Mouse (Mus musculus): Measurements from ENCODE around the gene Gtf2e1. TPM values are rescaled to one million over a fixed set of nuclear protein-coding genes. Genes with fewer than 3 reads are reported as not detected.

The Gtf2e1 gene
- polyA plus RNA-seq, 1 experiment from 2014 or later = 38.5 TPM

DNA sequence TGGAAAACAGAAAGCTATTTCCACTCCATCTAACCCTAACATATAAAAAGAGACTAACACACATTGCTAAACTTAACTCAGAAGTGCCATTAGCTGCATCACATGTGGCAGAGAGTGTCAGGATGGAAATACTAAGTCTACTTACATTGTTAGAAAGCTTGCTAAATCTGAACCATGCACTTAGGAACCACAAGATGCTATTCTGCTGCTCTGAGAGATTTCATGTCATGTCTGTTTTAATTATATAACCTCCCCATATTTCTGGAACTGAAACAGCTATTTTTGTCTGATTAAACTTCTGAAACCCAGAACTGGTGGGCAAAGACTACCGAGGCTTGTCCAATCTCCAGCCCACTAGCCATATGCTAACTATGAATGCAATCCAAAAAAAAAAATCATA, 7.5 kb downstream of the Gtf2e1 start:
- WGBS = 91% methylated on average over 1 of the region's 1 CpGs
- Histone ChIP-seq H3K4me3 (no peak overlapping the region), H3K27me3 (ENCODE audit: insufficient read depth, poor library complexity, severe bottlenecking) (no peaks in the 10 kb centered on the region), H3K27ac (no peak overlapping the region), H3K9me3 (no peaks in the 10 kb centered on the region), H3K4me1 (peaks cover 8% of the 10 kb centered on the region; the same call in 1 of the 2 replicates), H3K36me3 (peaks cover 40% of the 10 kb centered on the region)
- DNase-seq (ENCODE audit: low spot score) = no peak

DNA sequence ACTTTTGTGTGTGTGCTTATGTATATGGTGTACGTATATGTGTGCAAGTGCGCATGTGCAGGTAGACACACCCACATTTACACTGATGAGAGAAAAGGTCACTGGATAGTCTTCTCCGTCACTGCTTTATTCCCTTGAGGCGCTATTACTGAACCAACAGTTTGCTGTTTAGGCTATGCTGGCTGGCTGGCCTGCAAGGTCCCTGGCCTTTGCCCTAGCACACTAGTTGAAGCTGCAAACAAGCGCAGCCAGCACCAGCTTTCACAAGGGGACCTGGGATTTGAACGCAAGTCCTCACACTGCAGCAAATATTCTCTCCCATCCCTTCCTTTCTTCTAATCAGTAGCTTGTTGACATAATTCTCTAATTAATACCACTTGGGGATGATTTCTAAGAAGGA, 9.4 kb downstream of the Gtf2e1 start:
- Histone ChIP-seq H3K4me1 (peaks cover 8% of the 10 kb centered on the region; the same call in 1 of the 2 replicates), H3K9me3 (no peaks in the 10 kb centered on the region), H3K4me3 (no peak overlapping the region), H3K27me3 (ENCODE audit: insufficient read depth, poor library complexity, severe bottlenecking) (no peaks in the 10 kb centered on the region), H3K36me3 (peaks cover 35% of the 10 kb centered on the region), H3K27ac (no peak overlapping the region)
- WGBS = 93% methylated on average over 6 of the region's 6 CpGs
- DNase-seq (ENCODE audit: low spot score) = no peak

DNA sequence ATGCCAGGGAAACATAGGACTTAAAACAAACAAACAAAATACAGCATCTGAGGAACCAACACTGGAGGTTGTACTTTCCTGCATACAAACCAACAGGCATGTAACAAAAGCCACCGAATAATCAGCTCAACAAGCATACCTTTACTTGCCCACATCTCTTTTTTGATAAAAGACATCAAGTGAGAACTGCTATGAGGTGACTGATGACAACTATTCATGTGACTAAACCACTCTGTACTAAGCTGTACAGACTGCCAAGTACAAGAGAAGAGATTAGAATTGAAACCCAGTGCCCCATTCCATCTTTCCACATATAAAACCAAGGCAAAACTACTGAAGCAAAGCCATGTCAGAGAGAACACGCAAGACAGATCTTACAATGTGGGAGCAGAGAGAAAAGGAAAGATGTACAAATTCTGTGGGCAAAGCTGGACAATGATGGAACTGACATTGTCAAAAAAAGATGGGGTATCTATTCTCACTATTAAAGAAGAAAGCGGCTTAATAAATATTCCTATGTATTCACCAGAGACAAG, 12.8 kb downstream of the Gtf2e1 start:
- H3K27ac ChIP-seq = no peak overlapping the region
- 0 out of 2 replicates have a peak, but pooled peaks cover 4% of the 10 kb centered on the region for H3K4me1 ChIP-seq
- peaks cover 4% of the 10 kb centered on the region; the same call in 1 of the 2 replicates for H3K9me3 ChIP-seq
- H3K36me3 ChIP-seq = peaks cover 43% of the 10 kb centered on the region
- no peak for DNase-seq (ENCODE audit: low spot score)
- no peaks in the 10 kb centered on the region for H3K27me3 ChIP-seq (ENCODE audit: insufficient read depth, poor library complexity, severe bottlenecking)
- H3K4me3 ChIP-seq = no peak overlapping the region
- 83% methylated on average over 3 of the region's 3 CpGs for WGBS

DNA sequence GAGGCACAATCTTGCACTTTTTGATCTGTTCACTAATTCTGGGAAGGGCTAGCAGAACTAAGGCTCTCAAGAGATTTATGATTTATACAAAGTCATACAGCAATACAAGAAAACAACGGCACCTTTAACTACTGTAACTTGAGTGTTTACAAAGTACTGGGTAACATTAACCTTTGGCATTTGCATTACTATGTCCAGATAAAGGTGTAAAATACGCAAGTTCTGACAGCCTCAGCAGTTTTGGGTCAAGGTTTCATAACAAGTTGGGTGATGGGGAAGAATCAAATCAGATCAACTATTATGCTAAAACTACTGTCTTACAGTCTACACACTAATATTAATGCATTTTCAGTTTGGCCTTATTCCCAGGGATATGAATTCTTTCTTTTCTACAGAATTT, 14.5 kb downstream of the Gtf2e1 start:
- Histone ChIP-seq H3K4me3 (no peak overlapping the region), H3K4me1 (0 out of 2 replicates have a peak, but pooled peaks cover 1% of the 10 kb centered on the region), H3K9me3 (peaks cover 4% of the 10 kb centered on the region; the same call in 1 of the 2 replicates), H3K27me3 (ENCODE audit: insufficient read depth, poor library complexity, severe bottlenecking) (no peaks in the 10 kb centered on the region), H3K36me3 (peaks cover 54% of the 10 kb centered on the region), H3K27ac (no peak overlapping the region)
- 94% methylated on average over 2 of the region's 2 CpGs for WGBS
- DNase-seq (ENCODE audit: low spot score) = no peak

DNA sequence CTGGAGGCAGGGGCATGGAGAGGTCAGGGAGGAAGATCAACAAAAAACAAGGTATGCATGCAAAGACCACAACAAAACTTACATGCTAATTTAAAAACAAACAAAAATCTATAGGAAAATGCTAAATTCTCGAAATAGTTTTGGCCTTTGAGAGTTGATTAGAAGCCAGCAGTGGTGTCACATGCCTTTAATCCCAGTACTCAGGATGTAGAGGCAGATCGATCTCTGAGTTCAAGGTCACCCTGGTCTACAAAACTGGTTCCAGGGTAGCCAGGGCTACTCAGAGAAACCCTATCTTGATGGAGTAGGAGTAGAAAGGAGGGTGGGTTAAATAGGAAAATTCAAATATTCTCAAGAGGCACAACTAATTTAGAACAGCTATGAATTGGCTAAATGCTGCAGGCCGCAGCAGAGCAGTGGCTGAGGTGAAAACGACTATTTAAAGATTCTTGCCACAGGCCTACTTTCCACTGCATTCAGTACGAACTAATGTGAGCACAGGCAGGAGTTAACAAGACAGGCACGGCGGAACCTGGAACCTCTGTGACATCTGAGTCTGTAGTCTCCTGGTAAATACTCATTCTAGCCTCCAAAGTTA, 17.4 kb downstream of the Gtf2e1 start:
- 89% methylated on average over 7 of the region's 7 CpGs for WGBS

DNA sequence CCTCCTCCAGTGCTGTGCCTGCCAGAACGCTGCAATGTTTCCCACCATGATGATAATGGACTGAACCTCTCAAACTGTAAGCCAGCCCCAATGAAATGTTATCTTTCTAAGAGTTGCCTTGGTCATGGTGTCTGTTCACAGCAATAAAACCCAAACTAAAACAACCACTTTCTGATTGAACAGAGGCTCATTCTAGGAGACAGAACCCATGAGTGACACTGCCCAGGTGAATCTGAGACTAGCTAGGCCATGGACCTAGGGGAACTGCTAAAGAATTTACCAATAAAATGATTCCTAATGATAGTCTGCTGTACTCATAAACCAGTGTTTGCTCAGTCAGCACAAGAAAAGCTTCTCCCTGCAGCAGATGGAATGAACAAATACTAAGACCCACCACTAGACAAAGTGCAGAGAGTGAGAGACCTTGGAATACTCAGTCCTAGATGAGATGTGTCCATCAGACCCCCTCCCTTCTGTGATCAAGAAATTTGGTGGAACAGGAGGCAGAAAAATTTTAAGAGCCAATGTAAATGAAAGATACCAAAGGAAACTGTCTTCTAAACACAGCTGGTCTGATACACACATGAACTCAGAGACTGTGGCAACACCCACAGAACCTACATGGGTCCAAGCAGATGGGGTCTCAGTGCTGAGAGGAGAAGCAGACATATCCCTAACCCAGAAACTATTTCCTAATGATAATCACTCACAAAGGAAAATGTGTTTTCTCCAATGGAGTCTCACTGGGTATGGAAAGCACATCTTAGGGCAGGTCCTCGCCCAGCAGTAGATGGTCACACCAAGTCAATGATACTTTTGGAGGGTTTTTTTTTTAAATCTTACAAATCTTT, 19.2 kb downstream of the Gtf2e1 start:
- Histone ChIP-seq H3K27ac (no peak overlapping the region), H3K27me3 (ENCODE audit: insufficient read depth, poor library complexity, severe bottlenecking) (no peaks in the 10 kb centered on the region), H3K4me1 (no peaks in the 10 kb centered on the region), H3K36me3 (peaks cover 71% of the 10 kb centered on the region), H3K9me3 (peaks cover 4% of the 10 kb centered on the region; the same call in 1 of the 2 replicates), H3K4me3 (no peak overlapping the region)
- no peak for DNase-seq (ENCODE audit: low spot score)
- 86% methylated on average over 2 of the region's 2 CpGs for WGBS

More for the DNA sequence above, 17.4 kb downstream of the Gtf2e1 start:
- Histone ChIP-seq H3K9me3 (peaks cover 4% of the 10 kb centered on the region; the same call in 1 of the 2 replicates), H3K4me1 (no peaks in the 10 kb centered on the region), H3K27me3 (ENCODE audit: insufficient read depth, poor library complexity, severe bottlenecking) (no peaks in the 10 kb centered on the region), H3K36me3 (peaks cover 65% of the 10 kb centered on the region), H3K27ac (no peak overlapping the region), H3K4me3 (no peak overlapping the region)
- DNase-seq (ENCODE audit: low spot score) = no peak

DNA sequence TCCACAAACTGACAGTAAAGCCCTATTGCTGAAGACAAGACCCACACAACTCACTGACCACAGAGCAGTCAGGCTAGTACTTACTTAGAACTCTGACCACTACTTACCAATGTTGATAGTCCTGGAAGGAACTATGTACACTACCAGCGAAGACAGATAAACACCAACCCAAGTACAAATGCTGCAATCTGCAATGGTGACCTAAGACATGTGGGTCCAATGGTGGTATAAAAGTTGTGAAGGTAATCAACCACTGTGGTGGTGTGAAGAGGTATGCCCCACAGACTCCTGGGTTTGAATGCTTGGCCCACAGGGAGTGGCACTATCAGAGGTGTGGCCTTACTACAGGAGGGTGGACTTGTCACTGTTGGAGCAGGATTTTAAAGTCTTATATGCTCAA, 19.9 kb downstream of the Gtf2e1 start:
- Histone ChIP-seq H3K27ac (no peak overlapping the region), H3K9me3 (peaks cover 4% of the 10 kb centered on the region; the same call in 1 of the 2 replicates), H3K27me3 (ENCODE audit: insufficient read depth, poor library complexity, severe bottlenecking) (no peaks in the 10 kb centered on the region), H3K4me3 (no peak overlapping the region), H3K4me1 (no peaks in the 10 kb centered on the region), H3K36me3 (peaks cover 72% of the 10 kb centered on the region)
- WGBS = 97% methylated on average over 1 of the region's 1 CpGs
- no peak for DNase-seq (ENCODE audit: low spot score)

DNA sequence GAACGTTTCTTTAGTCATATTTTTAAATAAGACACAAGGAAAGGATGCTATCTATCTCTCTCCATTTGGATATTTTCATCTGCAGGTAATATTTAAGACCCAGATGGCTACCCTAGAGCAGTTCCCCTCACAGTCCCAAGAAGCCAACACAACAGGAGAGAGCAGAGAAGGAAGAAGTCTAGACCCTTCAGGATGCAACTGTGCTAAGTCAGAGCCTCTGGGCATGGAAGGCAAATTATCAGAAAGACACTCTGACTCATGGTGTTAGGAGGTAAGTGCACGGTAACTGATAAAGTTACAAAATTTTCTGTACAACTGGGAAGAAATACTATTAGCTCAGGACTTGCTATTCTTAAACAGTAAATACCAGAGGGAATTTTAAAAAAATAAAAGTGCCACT, 20.9 kb downstream of the Gtf2e1 start:
- WGBS = 80% methylated on average over 2 of the region's 2 CpGs

DNA sequence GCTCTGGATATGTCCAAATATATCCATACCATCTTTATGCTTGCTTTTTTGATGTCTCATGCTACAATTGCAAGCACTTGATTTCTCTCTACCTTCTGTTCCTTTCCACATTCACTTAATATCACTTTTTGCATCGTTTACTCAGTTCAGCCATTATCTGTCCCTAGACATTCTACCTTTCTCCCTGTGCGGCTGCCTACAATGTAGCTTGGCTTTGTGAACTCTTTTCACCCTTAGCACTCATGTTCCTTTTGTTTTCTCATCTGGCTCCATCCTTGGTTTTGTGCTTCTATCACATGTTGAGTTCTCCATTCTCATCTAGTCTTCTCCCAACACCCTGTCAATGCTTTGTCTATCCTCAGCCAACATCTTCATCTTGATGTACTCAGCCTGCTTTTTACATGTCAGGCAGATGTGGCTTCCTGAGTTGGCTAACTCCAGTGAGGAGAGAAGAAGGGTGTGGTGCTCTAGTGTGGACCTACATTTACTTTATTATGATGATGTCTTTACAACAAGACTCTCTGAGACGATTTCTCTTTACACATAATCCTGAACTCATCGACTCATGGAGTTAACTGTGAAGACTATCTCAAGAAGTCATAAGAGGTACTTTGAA, 21.9 kb downstream of the Gtf2e1 start:
- Histone ChIP-seq H3K27me3 (ENCODE audit: insufficient read depth, poor library complexity, severe bottlenecking) (no peaks in the 10 kb centered on the region), H3K36me3 (peaks cover 58% of the 10 kb centered on the region), H3K9me3 (no peaks in the 10 kb centered on the region), H3K4me1 (no peaks in the 10 kb centered on the region), H3K27ac (no peak overlapping the region), H3K4me3 (no peak overlapping the region)
- DNase-seq (ENCODE audit: low spot score) = no peak
- 94% methylated on average over 4 of the region's 4 CpGs for WGBS

More for the DNA sequence above, 20.9 kb downstream of the Gtf2e1 start:
- Histone ChIP-seq H3K36me3 (peaks cover 65% of the 10 kb centered on the region), H3K4me1 (no peaks in the 10 kb centered on the region), H3K9me3 (peaks cover 3% of the 10 kb centered on the region; the same call in 1 of the 2 replicates), H3K27me3 (ENCODE audit: insufficient read depth, poor library complexity, severe bottlenecking) (no peaks in the 10 kb centered on the region), H3K4me3 (no peak overlapping the region), H3K27ac (no peak overlapping the region)
- DNase-seq (ENCODE audit: low spot score) = no peak

DNA sequence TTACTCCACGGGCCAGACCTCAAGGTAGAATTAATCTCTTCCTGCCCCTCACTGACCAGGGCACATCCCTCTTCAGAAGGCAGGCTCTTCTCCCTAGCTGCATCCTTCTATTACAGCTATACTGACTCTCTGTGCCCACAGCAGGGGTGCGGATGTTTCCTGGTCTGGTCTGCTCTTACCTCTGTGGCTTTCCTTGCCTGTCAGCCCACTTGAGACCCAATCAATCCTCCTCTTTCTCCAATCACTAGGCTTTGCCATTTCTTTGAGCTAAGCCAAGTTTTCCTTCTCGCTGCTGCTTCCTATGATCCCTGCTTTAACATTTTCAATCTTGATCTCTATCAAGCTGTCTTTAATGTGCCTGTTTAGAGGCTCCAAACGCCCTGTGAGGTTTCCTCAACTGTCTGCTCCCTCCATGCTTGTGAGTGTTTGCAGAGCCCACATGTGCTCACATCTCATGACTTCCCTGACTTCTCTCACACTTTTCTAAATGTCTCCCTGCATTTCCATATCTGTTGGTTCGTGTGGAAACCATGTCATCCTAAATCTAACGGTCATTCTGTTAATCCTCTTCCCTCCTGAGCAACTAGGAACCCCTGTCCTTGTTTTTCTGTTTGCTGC, 23.1 kb downstream of the Gtf2e1 start:
- DNase-seq (ENCODE audit: low spot score) = no peak
- Histone ChIP-seq H3K4me1 (no peaks in the 10 kb centered on the region), H3K27me3 (ENCODE audit: insufficient read depth, poor library complexity, severe bottlenecking) (no peaks in the 10 kb centered on the region), H3K36me3 (peaks cover 53% of the 10 kb centered on the region), H3K4me3 (no peak overlapping the region), H3K9me3 (no peaks in the 10 kb centered on the region), H3K27ac (no peak overlapping the region)
- WGBS = 84% methylated on average over 6 of the region's 6 CpGs

DNA sequence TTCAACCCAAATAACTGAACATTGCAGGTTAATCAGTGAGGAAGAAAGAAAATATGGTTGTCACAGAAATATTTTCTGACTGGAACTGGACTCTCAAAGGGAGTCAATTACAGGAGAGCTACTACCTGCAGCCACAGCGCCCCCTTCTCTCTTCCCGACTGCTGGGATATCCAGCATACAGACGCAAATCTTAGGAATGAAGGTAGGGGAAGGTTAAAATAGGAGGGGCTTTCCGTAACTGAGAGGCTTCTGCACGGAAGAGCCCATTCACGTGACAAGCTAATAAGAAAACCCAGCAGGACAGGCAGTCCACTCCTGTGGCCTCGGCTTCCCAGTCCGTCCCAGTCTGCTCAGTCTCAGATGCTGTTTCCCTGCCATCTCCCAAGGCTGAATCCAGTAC, 24.9 kb downstream of the Gtf2e1 start:
- Histone ChIP-seq H3K9me3 (no peaks in the 10 kb centered on the region), H3K27me3 (ENCODE audit: insufficient read depth, poor library complexity, severe bottlenecking) (no peaks in the 10 kb centered on the region), H3K27ac (no peak overlapping the region), H3K4me1 (no peaks in the 10 kb centered on the region), H3K36me3 (peaks cover 52% of the 10 kb centered on the region), H3K4me3 (no peak overlapping the region)
- 76% methylated on average over 8 of the region's 8 CpGs for WGBS
- no peak for DNase-seq (ENCODE audit: low spot score)

DNA sequence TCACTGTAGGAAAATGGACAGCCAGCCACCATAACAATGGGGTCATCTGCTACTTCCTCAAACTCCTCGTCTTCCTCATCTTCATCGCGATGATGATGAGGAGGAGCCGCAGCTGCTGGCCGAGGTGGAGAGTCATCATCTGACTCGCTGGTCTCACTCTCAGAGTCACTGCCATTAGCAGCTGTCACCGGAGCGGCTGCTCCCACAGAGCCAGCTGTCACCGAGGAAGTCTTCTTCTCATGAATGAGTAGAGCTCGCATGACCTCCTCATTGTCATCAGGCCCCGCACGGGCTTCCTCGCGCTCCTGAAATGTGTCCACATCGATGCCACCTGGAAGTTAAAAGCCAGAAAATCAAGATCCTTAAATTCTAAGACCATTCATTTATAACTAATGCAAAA, 28.1 kb downstream of the Gtf2e1 start:
- H3K4me3 ChIP-seq = no peak overlapping the region
- no peak overlapping the region for H3K27ac ChIP-seq
- no peaks in the 10 kb centered on the region for H3K27me3 ChIP-seq (ENCODE audit: insufficient read depth, poor library complexity, severe bottlenecking)
- no peak for DNase-seq (ENCODE audit: low spot score)
- H3K9me3 ChIP-seq = no peaks in the 10 kb centered on the region
- peaks cover 48% of the 10 kb centered on the region for H3K36me3 ChIP-seq
- WGBS = 95% methylated on average over 15 of the region's 15 CpGs
- H3K4me1 ChIP-seq = no peaks in the 10 kb centered on the region
